Mouse (Mus musculus): ENCODE data around the gene Gipr.

Gipr gene

GRCm38 (mm10) chr7:19165656-19166423 lies at the start of gene Gipr:
Gene Gipr, minus strand, starts transcription at chr7:19166127.
- DNase-seq (ENCODE audit: low spot score), result no peak

- DNase-seq (ENCODE audit: low spot score), result no peak
These were observed 49.0 kb upstream of the Gipr start for GRCm38 (mm10) chr7:19214940-19215339.

- no peak for DNase-seq (ENCODE audit: low spot score)
These were observed 48.4 kb upstream of the Gipr start for GRCm38 (mm10) chr7:19214369-19214768.

- DNase-seq (ENCODE audit: low spot score), result no peak
These were observed 47.5 kb upstream of the Gipr start for GRCm38 (mm10) chr7:19213385-19213784.

- DNase-seq (ENCODE audit: low spot score), result no peak
These were observed 46.2 kb upstream of the Gipr start, which contains the start of gene Gpr4 for GRCm38 (mm10) chr7:19211996-19212755. Gene Gpr4, plus strand, starts transcription at chr7:19212538.

- DNase-seq (ENCODE audit: low spot score), result no peak
These were observed 45.2 kb upstream of the Gipr start for GRCm38 (mm10) chr7:19211041-19211675.

GRCm38 (mm10) chr7:19210010-19210409 lies 44.1 kb upstream of the Gipr start:
- DNase-seq (ENCODE audit: low spot score), result no peak

- no peak for DNase-seq (ENCODE audit: low spot score)
These were observed 43.6 kb upstream of the Gipr start for GRCm38 (mm10) chr7:19209494-19209893.

GRCm38 (mm10) chr7:19208944-19209472 lies 43.1 kb upstream of the Gipr start:
- peak; percentile 64 for DNase-seq (ENCODE audit: low spot score)

- DNase-seq (ENCODE audit: low spot score), result no peak
These were observed 42.4 kb upstream of the Gipr start for GRCm38 (mm10) chr7:19208201-19208910.

GRCm38 (mm10) chr7:19202065-19202850 lies 36.3 kb upstream of the Gipr start:
- no peak for DNase-seq (ENCODE audit: low spot score)

GRCm38 (mm10) chr7:19201660-19202059 lies 35.7 kb upstream of the Gipr start:
- DNase-seq (ENCODE audit: low spot score), result no peak

- no peak for DNase-seq (ENCODE audit: low spot score)
These were observed 32.1 kb upstream of the Gipr start for GRCm38 (mm10) chr7:19197985-19198384.

GRCm38 (mm10) chr7:19196676-19197075 lies 30.7 kb upstream of the Gipr start:
- peak; percentile 51 for DNase-seq (ENCODE audit: low spot score)

GRCm38 (mm10) chr7:19194676-19195075 lies 28.7 kb upstream of the Gipr start:
- DNase-seq (ENCODE audit: low spot score), result no peak

GRCm38 (mm10) chr7:19184758-19185157 lies 18.8 kb upstream of the Gipr start:
- DNase-seq (ENCODE audit: low spot score), result no peak

GRCm38 (mm10) chr7:19184250-19184649 lies 18.3 kb upstream of the Gipr start:
- DNase-seq (ENCODE audit: low spot score), result peak; percentile 42

GRCm38 (mm10) chr7:19180862-19181429 lies 15.0 kb upstream of the Gipr start:
- peak; percentile 58 for DNase-seq (ENCODE audit: low spot score)

- no peak for DNase-seq (ENCODE audit: low spot score)
These were observed 14.0 kb upstream of the Gipr start for GRCm38 (mm10) chr7:19179936-19180335.

- DNase-seq (ENCODE audit: low spot score), result peak; percentile 69
These were observed 13.2 kb upstream of the Gipr start for GRCm38 (mm10) chr7:19179173-19179572.
